Mouse (Mus musculus) liver, embryonic 14.5 days (tissue): Measurements from ENCODE around the gene Zc3hav1.

Experiments
- CTCF ChIP-seq: IDR thresholded peaks from 2 replicates; pipeline ENCODE4 v1.5.1; 2016; ENCODE audit warnings: antibody characterized with exemption, low read depth, control low read depth
- EP300 ChIP-seq: IDR thresholded peaks from 2 replicates; pipeline ENCODE4 v1.6.1; 2016; ENCODE audit warnings: antibody characterized with exemption, low read depth

- TF ChIP-seq CTCF (peak; percentile 42), EP300 (no peak)
Measured at GRCm38 (mm10) chr6:38293708-38294107, 60.7 kb downstream of the Zc3hav1 start.
